In the genomic region with DNA sequence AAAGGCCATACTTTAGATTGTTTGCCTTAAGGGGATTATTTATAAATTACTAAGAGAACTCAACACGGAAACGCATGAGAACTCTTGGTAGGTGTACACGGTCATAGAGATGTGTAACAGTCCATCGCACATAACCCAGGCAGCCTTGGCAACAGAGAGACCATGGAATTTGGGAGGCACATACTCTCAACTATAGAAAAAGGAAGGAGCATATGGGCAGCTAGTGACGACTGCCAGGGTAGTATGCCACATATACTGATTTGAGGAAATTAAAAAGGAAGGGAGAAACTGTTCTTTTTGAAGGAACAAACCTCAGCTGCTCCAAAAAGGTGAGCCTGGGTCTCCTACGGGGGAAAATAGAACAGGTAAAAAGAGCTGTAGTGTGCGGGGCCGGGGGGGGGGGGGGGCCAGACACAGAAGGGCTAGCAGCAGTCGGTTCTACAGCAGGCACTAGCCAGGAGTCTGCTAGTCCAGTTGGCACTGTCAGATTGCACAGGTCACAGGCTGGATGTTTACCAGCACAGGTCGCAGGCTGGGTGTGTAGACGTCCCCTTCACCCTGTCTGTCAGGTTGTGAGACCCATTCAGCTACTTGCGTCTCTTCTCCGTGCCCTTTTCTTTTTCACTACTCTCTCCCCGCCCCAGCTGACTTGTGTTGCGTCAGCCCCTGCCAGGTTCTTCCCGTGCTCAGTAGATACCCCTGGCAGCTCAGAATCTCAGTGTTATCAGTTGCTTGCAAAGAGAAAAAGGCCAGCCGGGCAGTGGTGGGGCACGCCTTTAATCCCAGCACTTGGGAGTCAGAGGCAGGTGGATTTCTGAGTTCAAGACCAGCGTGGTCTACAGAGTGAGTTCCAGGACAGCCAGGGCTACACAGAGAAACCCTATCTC, we compare ENCODE assay signal across 9 mouse cellular contexts. TPM values are rescaled to one million over a fixed set of nuclear protein-coding genes. Genes with fewer than 3 reads are reported as not detected.
DNase-seq lines count a peak whose midpoint lies in the region; ATAC-seq and TF ChIP-seq lines count a peak whose summit lies in the region.
"Had no signal": no experiment of that assay in that cellular context is flagged by ENCODE, and none has a peak within 500 bp of the region (broad histone marks: within the 10 kb centered on the region; RNA-seq: fewer than 3 reads in every experiment).

No protein-coding gene starts in this region.

- no peaks in the 10 kb centered on the region for H3K27me3 ChIP-seq in midbrain, embryonic 13.5 days
- no peaks in the 10 kb centered on the region for H3K27me3 ChIP-seq in midbrain, embryonic 16.5 days (ENCODE audit: control insufficient read depth, insufficient read depth, low read depth, low read length)
- no peaks in the 10 kb centered on the region for H3K27me3 ChIP-seq in heart, embryonic 16.5 days (ENCODE audit: control insufficient read depth, insufficient read depth, low read length)
- H3K27me3 ChIP-seq in stomach, postnatal 0 days (ENCODE audit: control insufficient read depth, insufficient read depth, low read length), result no peaks in the 10 kb centered on the region

- H3K36me3 ChIP-seq in midbrain, embryonic 13.5 days, result no peaks in the 10 kb centered on the region
- H3K36me3 ChIP-seq in midbrain, embryonic 16.5 days (ENCODE audit: control insufficient read depth, insufficient read depth, low read length), result no peaks in the 10 kb centered on the region
- H3K36me3 ChIP-seq in heart, embryonic 16.5 days (ENCODE audit: control insufficient read depth, insufficient read depth), result no peaks in the 10 kb centered on the region; the same call in 1 of the 2 replicates
- H3K36me3 ChIP-seq in stomach, postnatal 0 days (ENCODE audit: control insufficient read depth, insufficient read depth, low read length), result no peaks in the 10 kb centered on the region

- no peak overlapping the region for H3K4me2 ChIP-seq in midbrain, embryonic 13.5 days (replicated peaks)
- no peak overlapping the region for H3K4me2 ChIP-seq in midbrain, embryonic 16.5 days (ENCODE audit: low read length)
- H3K4me2 ChIP-seq in heart, embryonic 16.5 days (ENCODE audit: low read depth, low read length), result no peak overlapping the region
- H3K4me2 ChIP-seq in stomach, postnatal 0 days (replicated peaks; ENCODE audit: low read depth), result no peak overlapping the region

- peaks cover 85% of the 10 kb centered on the region for H3K4me1 ChIP-seq in midbrain, embryonic 13.5 days (replicated peaks)
- H3K4me1 ChIP-seq in midbrain, embryonic 16.5 days (ENCODE audit: control insufficient read depth, insufficient read depth, low read length), result peaks cover 63% of the 10 kb centered on the region
- H3K4me1 ChIP-seq in heart, embryonic 16.5 days (ENCODE audit: control insufficient read depth, insufficient read depth, low read length), result peaks cover 78% of the 10 kb centered on the region
- peaks cover 16% of the 10 kb centered on the region for H3K4me1 ChIP-seq in stomach, postnatal 0 days (replicated peaks; ENCODE audit: control insufficient read depth, insufficient read depth)

- peak; percentile 93 for DNase-seq in heart, adult 11 months
- DNase-seq in heart, postnatal 14 days, result no peak
- DNase-seq in stomach, postnatal 0 days (ENCODE audit: low spot score), result peak; percentile 30
- DNase-seq in testis, postnatal 10 days (ENCODE audit: low spot score), result no peak
- DNase-seq in spleen, postnatal 14 days (ENCODE audit: low spot score in 2 of 2), result no peak

- H3K4me3 ChIP-seq in midbrain, embryonic 13.5 days (replicated peaks), result no peak overlapping the region
- no peak overlapping the region for H3K4me3 ChIP-seq in midbrain, embryonic 16.5 days (ENCODE audit: low read depth, low read length)
- H3K4me3 ChIP-seq in heart, embryonic 16.5 days (ENCODE audit: low read length), result no peak overlapping the region
- no peak overlapping the region for H3K4me3 ChIP-seq in stomach, postnatal 0 days (ENCODE audit: low read depth, low read length)

- intact Hi-C loops in heart, postnatal 14 days (cut with DNase I), result loop anchor here (2.0 kb wide), 1 partner anchor 21 kb away; no protein-coding TSS in a partner anchor

- TF ChIP-seq EP300 in stomach, postnatal 0 days (optimal IDR thresholded peaks at IDR 0.05), result no peak

- no peak for TF ChIP-seq CTCF in stomach, postnatal 0 days (IDR thresholded peaks at IDR 0.05; ENCODE audit: low read depth)

- ATAC-seq in midbrain, embryonic 13.5 days, result 0 out of 2 replicates have a peak, but pooled peaks have one; percentile 34
- no peak for ATAC-seq in midbrain, embryonic 16.5 days
- 0 out of 2 replicates have a peak, but pooled peaks have one; percentile 20 for ATAC-seq in heart, embryonic 16.5 days (replicated peaks; ENCODE audit: extremely low read depth, insufficient read depth, low FRiP score)
- 0 out of 2 replicates have a peak, but pooled peaks have one; percentile 22 for ATAC-seq in stomach, postnatal 0 days (ENCODE audit: low FRiP score, low TSS enrichment)
- ATAC-seq: lung, postnatal 0 days had no signal

- WGBS in midbrain, embryonic 13.5 days, result 61% methylated on average over 19 of the region's 19 CpGs
- WGBS in midbrain, embryonic 16.5 days, result 60% methylated on average over 18 of the region's 19 CpGs
- 47% methylated on average over 19 of the region's 19 CpGs for WGBS in heart, embryonic 16.5 days
- WGBS in stomach, postnatal 0 days, result 57% methylated on average over 19 of the region's 19 CpGs

- no peak overlapping the region for H3K27ac ChIP-seq in midbrain, embryonic 13.5 days
- no peak overlapping the region for H3K27ac ChIP-seq in midbrain, embryonic 16.5 days (ENCODE audit: low read length)
- H3K27ac ChIP-seq in heart, embryonic 16.5 days (ENCODE audit: low read length), result no peak overlapping the region
- H3K27ac ChIP-seq in stomach, postnatal 0 days (replicated peaks), result peak overlapping the region; percentile 35; the same call in 1 of the 2 replicates

- no peak overlapping the region for H3K9ac ChIP-seq in midbrain, embryonic 13.5 days (replicated peaks)
- no peak overlapping the region for H3K9ac ChIP-seq in midbrain, embryonic 16.5 days (ENCODE audit: low read depth, low read length)
- no peak overlapping the region for H3K9ac ChIP-seq in heart, embryonic 16.5 days (ENCODE audit: low read length)
- H3K9ac ChIP-seq in stomach, postnatal 0 days (ENCODE audit: low read length), result no peak overlapping the region; the same call in 1 of the 2 replicates

- no peaks in the 10 kb centered on the region for H3K9me3 ChIP-seq in midbrain, embryonic 13.5 days
- no peaks in the 10 kb centered on the region for H3K9me3 ChIP-seq in midbrain, embryonic 16.5 days (replicated peaks; ENCODE audit: control insufficient read depth, low read length, poor library complexity, severe bottlenecking)
- no peaks in the 10 kb centered on the region for H3K9me3 ChIP-seq in heart, embryonic 16.5 days (replicated peaks; ENCODE audit: control insufficient read depth, low read length)
- H3K9me3 ChIP-seq in stomach, postnatal 0 days (ENCODE audit: control insufficient read depth, low read length), result no peaks in the 10 kb centered on the region

RNA-seq across cellular contexts. Expression of a gene that starts 8.8 kb away (rescaled TPM):
- 10 to 100 TPM; 28.4 to 31.5 TPM for total RNA-seq in heart, postnatal 14 days (2021)
- polyA plus RNA-seq in midbrain, embryonic 13.5 days (2015; fragmentation: Nextera tagmentation; extraction: Ambion mirVana), result 38.6 and 41.0 TPM in 2 replicates
- polyA plus RNA-seq in midbrain, embryonic 16.5 days (2015; fragmentation: Nextera tagmentation; extraction: Ambion mirVana), result 28.2 and 28.6 TPM in 2 replicates
- polyA plus RNA-seq in heart, embryonic 16.5 days (2015; fragmentation: Nextera tagmentation; extraction: Ambion mirVana), result 29.7 and 30.1 TPM in 2 replicates
- 38.2 and 38.6 TPM in 2 replicates for polyA plus RNA-seq in stomach, postnatal 0 days (2015; fragmentation: Nextera tagmentation; extraction: Ambion mirVana)

RNA-seq across cellular contexts. Expression of a gene that starts 9.6 kb away (rescaled TPM):
- 10 to 100 TPM; 46.4 to 46.8 TPM for total RNA-seq in heart, postnatal 14 days (2021)
- polyA plus RNA-seq in midbrain, embryonic 13.5 days (2015; fragmentation: Nextera tagmentation; extraction: Ambion mirVana), result 48.6 and 56.1 TPM in 2 replicates
- 41.7 and 42.3 TPM in 2 replicates for polyA plus RNA-seq in midbrain, embryonic 16.5 days (2015; fragmentation: Nextera tagmentation; extraction: Ambion mirVana)
- polyA plus RNA-seq in heart, embryonic 16.5 days (2015; fragmentation: Nextera tagmentation; extraction: Ambion mirVana), result 29.9 and 31.5 TPM in 2 replicates
- polyA plus RNA-seq in stomach, postnatal 0 days (2015; fragmentation: Nextera tagmentation; extraction: Ambion mirVana), result 28.8 and 30.7 TPM in 2 replicates

Comparison
In these comparisons a context has a peak if more than half of its experiments do, and no peak if none do; other contexts are left out.
1. DNase-seq: peak in heart, adult 11 months (single experiment) and stomach, postnatal 0 days (single experiment); none in heart, postnatal 14 days (0 of 2), testis, postnatal 10 days (single experiment) and spleen, postnatal 14 days (0 of 2).